ENCODE assay signal across 7 mouse cellular contexts in genomic region chr4:132211953-132212734, GRCm38 (mm10). TPM values are rescaled to one million over a fixed set of nuclear protein-coding genes. Genes with fewer than 3 reads are reported as not detected.
DNase-seq lines count a peak whose midpoint lies in the region; ATAC-seq lines count a peak whose summit lies in the region.

Gene Ythdf2 (minus strand): TSS chr4:132212303.

- ATAC-seq in embryonic facial prominence, embryonic 11.5 days (replicated peaks; ENCODE audit: insufficient number of reproducible peaks, low FRiP score, low TSS enrichment, low read depth) = peak; percentile 94
- ATAC-seq in limb, embryonic 11.5 days (ENCODE audit: insufficient number of reproducible peaks, low FRiP score, low TSS enrichment, low read depth) = peak; percentile 95
- ATAC-seq in midbrain, embryonic 14.5 days (ENCODE audit: low FRiP score, low TSS enrichment) = peak; percentile 98

- under 1% methylated on average over 78 of the region's 78 CpGs for WGBS in embryonic facial prominence, embryonic 11.5 days
- 2% methylated on average over 76 of the region's 78 CpGs for WGBS in limb, embryonic 11.5 days
- WGBS in midbrain, embryonic 14.5 days = 1% methylated on average over 75 of the region's 78 CpGs

- no peaks in the 10 kb centered on the region for H3K27me3 ChIP-seq in embryonic facial prominence, embryonic 11.5 days (ENCODE audit: control insufficient read depth, insufficient read depth, low read length)
- no peaks in the 10 kb centered on the region for H3K27me3 ChIP-seq in limb, embryonic 11.5 days (ENCODE audit: control insufficient read depth, insufficient read depth, low read length)
- no peaks in the 10 kb centered on the region for H3K27me3 ChIP-seq in midbrain, embryonic 14.5 days (ENCODE audit: control insufficient read depth, insufficient read depth, low read length)

- H3K9ac ChIP-seq in embryonic facial prominence, embryonic 11.5 days (replicated peaks; ENCODE audit: low read length) = peak within 1 kb of the TSS; percentile 99
- H3K9ac ChIP-seq in limb, embryonic 11.5 days (ENCODE audit: low read length) = peak within 1 kb of the TSS; percentile 100
- peak within 1 kb of the TSS; percentile 99 for H3K9ac ChIP-seq in midbrain, embryonic 14.5 days (replicated peaks; ENCODE audit: low read length)

- H3K4me2 ChIP-seq in embryonic facial prominence, embryonic 11.5 days (ENCODE audit: low read depth, low read length) = peak within 1 kb of the TSS; percentile 78
- H3K4me2 ChIP-seq in limb, embryonic 11.5 days (ENCODE audit: low read depth, severe bottlenecking) = peak within 1 kb of the TSS; percentile 89
- H3K4me2 ChIP-seq in midbrain, embryonic 14.5 days (ENCODE audit: low read length) = peak within 1 kb of the TSS; percentile 86

- H3K27ac ChIP-seq in embryonic facial prominence, embryonic 11.5 days (replicated peaks; ENCODE audit: low read depth, low read length) = peak within 1 kb of the TSS; percentile 89
- H3K27ac ChIP-seq in limb, embryonic 11.5 days (replicated peaks; ENCODE audit: low read depth, low read length) = peak within 1 kb of the TSS; percentile 87
- peak within 1 kb of the TSS; percentile 97 for H3K27ac ChIP-seq in midbrain, embryonic 14.5 days (replicated peaks; ENCODE audit: low read depth, low read length)

- peak within 1 kb of the TSS; percentile 96 for H3K4me3 ChIP-seq in embryonic facial prominence, embryonic 11.5 days (ENCODE audit: low read depth, low read length)
- peak within 1 kb of the TSS; percentile 100 for H3K4me3 ChIP-seq in limb, embryonic 11.5 days (ENCODE audit: low read depth, low read length)
- peak within 1 kb of the TSS; percentile 100 for H3K4me3 ChIP-seq in midbrain, embryonic 14.5 days (replicated peaks; ENCODE audit: low read depth, low read length)

- no peaks in the 10 kb centered on the region for H3K9me3 ChIP-seq in embryonic facial prominence, embryonic 11.5 days (replicated peaks; ENCODE audit: control insufficient read depth, low read length)
- H3K9me3 ChIP-seq in limb, embryonic 11.5 days (ENCODE audit: control insufficient read depth, low read length) = no peaks in the 10 kb centered on the region
- H3K9me3 ChIP-seq in midbrain, embryonic 14.5 days (ENCODE audit: control insufficient read depth, low read length) = no peaks in the 10 kb centered on the region

- DNase-seq in adrenal gland, postnatal 14 days = peak; percentile 99
- peak; percentile 99 for DNase-seq in embryonic facial prominence, embryonic 11.5 days (ENCODE audit: low spot score)
- peak; percentile 100 for DNase-seq in heart, adult 11 months
- peak; percentile 98 for DNase-seq in kidney, adult 18-20 months
- peak; percentile 99 for DNase-seq in limb, embryonic 11.5 days (ENCODE audit: low spot score)
- DNase-seq in midbrain, embryonic 14.5 days = peak; percentile 99
- DNase-seq in spleen, adult 18-20 months = peak; percentile 95 to 97

- peaks cover 3% of the 10 kb centered on the region; the same call in 1 of the 2 replicates for H3K36me3 ChIP-seq in embryonic facial prominence, embryonic 11.5 days (replicated peaks; ENCODE audit: control insufficient read depth, insufficient read depth, low read depth, low read length)
- H3K36me3 ChIP-seq in limb, embryonic 11.5 days (ENCODE audit: control insufficient read depth, insufficient read depth, low read length) = peaks cover 10% of the 10 kb centered on the region
- H3K36me3 ChIP-seq in midbrain, embryonic 14.5 days (ENCODE audit: control insufficient read depth, insufficient read depth, low read length) = peaks cover 22% of the 10 kb centered on the region; the same call in 1 of the 2 replicates

- H3K4me1 ChIP-seq in embryonic facial prominence, embryonic 11.5 days (ENCODE audit: control insufficient read depth, insufficient read depth, low read length) = no peaks in the 10 kb centered on the region
- H3K4me1 ChIP-seq in limb, embryonic 11.5 days (ENCODE audit: control insufficient read depth, insufficient read depth, low read length) = peaks cover 7% of the 10 kb centered on the region
- H3K4me1 ChIP-seq in midbrain, embryonic 14.5 days (ENCODE audit: control insufficient read depth, insufficient read depth, low read length) = peaks cover 23% of the 10 kb centered on the region

RNA-seq across cellular contexts. Expression of gene Ythdf2, which starts in this region (rescaled TPM):
- 48.8 and 49.5 TPM in 2 replicates for total RNA-seq in adrenal gland, postnatal 14 days (2021)
- 159 and 173 TPM in 2 replicates for polyA plus RNA-seq in embryonic facial prominence, embryonic 11.5 days (2014; fragmentation: Nextera tagmentation; extraction: Ambion mirVana)
- polyA plus RNA-seq in limb, embryonic 11.5 days (2014; fragmentation: Nextera tagmentation; extraction: Ambion mirVana) = 162 and 179 TPM in 2 replicates
- 130 and 169 TPM in 2 replicates for polyA plus RNA-seq in midbrain, embryonic 14.5 days (2014; fragmentation: Nextera tagmentation; extraction: Ambion mirVana)

Comparison
In these comparisons a context has a peak if more than half of its experiments do, and no peak if none do; other contexts are left out.
1. Peak in every context shown above with its lines: DNase-seq, ATAC-seq, H3K4me3 ChIP-seq and H3K27ac ChIP-seq.